Mouse (Mus musculus) activated CD4-positive, CD25-positive, alpha-beta regulatory T cell, adult 4 months (primary cell): ENCODE data around the gene Vps11. TPM values are rescaled to one million over a fixed set of nuclear protein-coding genes. Genes with fewer than 3 reads are reported as not detected.
"Not testable (repeated sequence)": the region's sequence is repeated elsewhere in the genome, so short reads cannot be mapped to it uniquely, and the experiment has no call there.

Experiments used
- ATAC-seq: one replicate; pipeline ENCODE4 v1.8.0; 2017
- polyA plus RNA-seq, 2 experiments: library from polyadenylated mRNA; unstranded; fragments of 100-300 nt; shearing (Covaris generic); gene quantifications; one replicate each; pipeline ENCODE4 v1.2.1; 2017

Gene Vps11
- polyA plus RNA-seq, 2 experiments from 2014 or later = 21.5 to 40.8 TPM

- no peak for ATAC-seq
These were observed 47.8 kb downstream of the Vps11 start for GRCm38 (mm10) chr9:44313476-44314256.

- no peak for ATAC-seq
These were observed 50.0 kb downstream of the Vps11 start for GRCm38 (mm10) chr9:44311136-44312134.

- no peak for ATAC-seq
These were observed 50.7 kb downstream of the Vps11 start for GRCm38 (mm10) chr9:44310750-44311135.

GRCm38 (mm10) chr9:44309756-44310155 lies 51.7 kb downstream of the Vps11 start:
- no peak for ATAC-seq

GRCm38 (mm10) chr9:44307248-44307647 lies 54.2 kb downstream of the Vps11 start:
- ATAC-seq = no peak

GRCm38 (mm10) chr9:44306532-44306931 lies 54.9 kb downstream of the Vps11 start:
- no peak for ATAC-seq

- ATAC-seq = peak; percentile 97
These were observed 55.9 kb downstream of the Vps11 start, which contains the start of gene Hinfp for GRCm38 (mm10) chr9:44305466-44306079. Gene Hinfp, minus strand, starts transcription at chr9:44305671.

GRCm38 (mm10) chr9:44300001-44300400 lies 61.5 kb downstream of the Vps11 start:
- ATAC-seq = not testable (repeated sequence)

Other genes with a start within 250 kb of the Vps11 start
- not detected for gene Gm49380, start 248.2 kb downstream of the Vps11 start, polyA plus RNA-seq
- gene Rnf26, start 248.2 kb downstream of the Vps11 start, polyA plus RNA-seq = 1 to 10 TPM; 3.2 to 7.9 TPM
- gene Mcam, start 227.2 kb downstream of the Vps11 start, polyA plus RNA-seq = under 1 TPM in 1 of 2 experiments, not detected in 1; 0.16 TPM
- 10 to 100 TPM; 22.8 to 25.0 TPM for gene Cbl, start 127.6 kb downstream of the Vps11 start, polyA plus RNA-seq
- not detected for gene Ccdc153, start 121.0 kb downstream of the Vps11 start, polyA plus RNA-seq
- under 1 TPM in 1 of 2 experiments, not detected in 1; 0.30 TPM for gene Pdzd3, start 110.2 kb downstream of the Vps11 start, polyA plus RNA-seq
- gene Nlrx1, start 93.1 kb downstream of the Vps11 start, polyA plus RNA-seq = 1 to 10 TPM; 2.8 to 6.0 TPM
- gene Abcg4, start 73.1 kb downstream of the Vps11 start, polyA plus RNA-seq = not detected
- 10 to 100 TPM; 18.1 to 21.7 TPM for gene Hinfp, start 56.0 kb downstream of the Vps11 start, polyA plus RNA-seq
- gene C2cd2l, start 41.4 kb downstream of the Vps11 start, polyA plus RNA-seq = 1 to 10 TPM; 4.3 to 5.3 TPM
- 10 to 100 TPM; 16.5 to 18.0 TPM for gene Dpagt1, start 35.7 kb downstream of the Vps11 start, polyA plus RNA-seq
- 10 to 100 TPM; 29.0 to 36.5 TPM for gene H2afx, start 27.0 kb downstream of the Vps11 start, polyA plus RNA-seq
- gene Hmbs, start 17.4 kb downstream of the Vps11 start, polyA plus RNA-seq = 10 to 100 TPM; 27.6 to 33.4 TPM
- 10 to 100 TPM; 15.7 to 20.3 TPM for gene Hyou1, start 17.8 kb upstream of the Vps11 start, polyA plus RNA-seq
- 10 to 100 TPM; 14.1 to 17.1 TPM for gene Slc37a4, start 35.2 kb upstream of the Vps11 start, polyA plus RNA-seq
- 1,000 to 10,000 TPM; 3,659 to 4,118 TPM for gene Rps25, start 45.5 kb upstream of the Vps11 start, polyA plus RNA-seq
- 100 to 1,000 TPM; 119 to 162 TPM for gene Trappc4, start 45.9 kb upstream of the Vps11 start, polyA plus RNA-seq
- gene Ccdc84, start 56.9 kb upstream of the Vps11 start, polyA plus RNA-seq = 10 to 100 TPM; 20.3 to 27.3 TPM
- gene Foxr1, start 79.5 kb upstream of the Vps11 start, polyA plus RNA-seq = under 1 TPM in 1 of 2 experiments, not detected in 1; 0.45 TPM
- gene Upk2, start 93.3 kb upstream of the Vps11 start, polyA plus RNA-seq = not detected
- gene Bcl9l, start 121.2 kb upstream of the Vps11 start, polyA plus RNA-seq = 10 to 100 TPM; 13.2 to 15.2 TPM
- gene Cxcr5, start 200.2 kb upstream of the Vps11 start, polyA plus RNA-seq = 10 to 100 TPM; 49.2 to 80.2 TPM
- gene Ddx6, start 243.2 kb upstream of the Vps11 start, polyA plus RNA-seq = 10 to 100 TPM; 54.3 to 76.5 TPM